ENCODE assay signal across 12 mouse cellular contexts in genomic region chr6:112167487-112167886, GRCm38 (mm10).
"Had no signal": no experiment of that assay in that cellular context is flagged by ENCODE, and none has a peak within 500 bp of the region (broad histone marks: within the 10 kb centered on the region; RNA-seq: fewer than 3 reads in every experiment).

No protein-coding gene starts in this region.

- H3K9ac ChIP-seq: kidney, embryonic 15.5 days; liver, embryonic 13.5 days; midbrain, embryonic 12.5 days had no signal

- DNase-seq: kidney, postnatal 10 days; kidney, postnatal 36 days; layer of hippocampus, postnatal 36 days; liver, embryonic 13.5 days; lung, adult 2 months; thymus, adult 18-20 months; thymus, postnatal 36 days had no signal

- H3K9me3 ChIP-seq: kidney, embryonic 15.5 days; liver, embryonic 13.5 days; midbrain, embryonic 12.5 days had no signal

- H3K36me3 ChIP-seq: kidney, embryonic 15.5 days; liver, embryonic 13.5 days; midbrain, embryonic 12.5 days had no signal

- H3K27ac ChIP-seq: kidney, embryonic 15.5 days; left cerebral cortex, adult 2 months; liver, embryonic 13.5 days; macrophage; midbrain, embryonic 12.5 days had no signal

- H3K4me2 ChIP-seq: kidney, embryonic 15.5 days; liver, embryonic 13.5 days; midbrain, embryonic 12.5 days had no signal

- H3K27me3 ChIP-seq: kidney, embryonic 15.5 days; liver, embryonic 13.5 days; midbrain, embryonic 12.5 days had no signal

- H3K4me1 ChIP-seq: kidney, embryonic 15.5 days; liver, embryonic 13.5 days; midbrain, embryonic 12.5 days had no signal

- H3K4me3 ChIP-seq: kidney, embryonic 15.5 days; left cerebral cortex, adult 2 months; liver, embryonic 13.5 days; midbrain, embryonic 12.5 days had no signal

- ATAC-seq: midbrain, embryonic 16.5 days had no signal
